Mouse (Mus musculus): Measurements from ENCODE around the gene Capza1. TPM values are rescaled to one million over a fixed set of nuclear protein-coding genes. Genes with fewer than 3 reads are reported as not detected.
A peak's percentile ranks its signal among the peaks of the same experiment; 100 is the strongest.
"Not testable (repeated sequence)": the region's sequence is repeated elsewhere in the genome, so short reads cannot be mapped to it uniquely, and the experiment has no call there.

The Capza1 gene
- polyA plus RNA-seq, 1 experiment from 2014 or later, result 188 TPM

GRCm38 (mm10) chr3:104816130-104816529, 48.2 kb downstream of the Capza1 start:
- no peak overlapping the region for H3K9ac ChIP-seq
- peaks cover 21% of the 10 kb centered on the region for H3K36me3 ChIP-seq
- H3K9me3 ChIP-seq (replicated peaks), result no peaks in the 10 kb centered on the region
- no peaks in the 10 kb centered on the region for H3K27me3 ChIP-seq (replicated peaks)
- ATAC-seq (ENCODE audit: insufficient number of reproducible peaks, low FRiP score), result no peak
- H3K4me1 ChIP-seq (replicated peaks), result peaks cover 47% of the 10 kb centered on the region
- no peak overlapping the region for H3K4me2 ChIP-seq
- no peak overlapping the region for H3K27ac ChIP-seq (ENCODE audit: poor library complexity, severe bottlenecking)
- WGBS, result 96% methylated on average over 7 of the region's 7 CpGs
- no peak overlapping the region for H3K4me3 ChIP-seq

GRCm38 (mm10) chr3:104815346-104815745, 49.0 kb downstream of the Capza1 start:
- no peaks in the 10 kb centered on the region for H3K9me3 ChIP-seq (replicated peaks)
- H3K4me3 ChIP-seq, result no peak overlapping the region
- H3K4me2 ChIP-seq, result no peak overlapping the region; the same call in 1 of the 2 replicates
- WGBS, result 79% methylated on average over 2 of the region's 2 CpGs
- peaks cover 21% of the 10 kb centered on the region for H3K36me3 ChIP-seq
- no peak for ATAC-seq (ENCODE audit: insufficient number of reproducible peaks, low FRiP score)
- H3K27ac ChIP-seq (ENCODE audit: poor library complexity, severe bottlenecking), result no peak overlapping the region
- H3K9ac ChIP-seq, result no peak overlapping the region
- no peaks in the 10 kb centered on the region for H3K27me3 ChIP-seq (replicated peaks)
- peaks cover 41% of the 10 kb centered on the region for H3K4me1 ChIP-seq (replicated peaks)

DNA sequence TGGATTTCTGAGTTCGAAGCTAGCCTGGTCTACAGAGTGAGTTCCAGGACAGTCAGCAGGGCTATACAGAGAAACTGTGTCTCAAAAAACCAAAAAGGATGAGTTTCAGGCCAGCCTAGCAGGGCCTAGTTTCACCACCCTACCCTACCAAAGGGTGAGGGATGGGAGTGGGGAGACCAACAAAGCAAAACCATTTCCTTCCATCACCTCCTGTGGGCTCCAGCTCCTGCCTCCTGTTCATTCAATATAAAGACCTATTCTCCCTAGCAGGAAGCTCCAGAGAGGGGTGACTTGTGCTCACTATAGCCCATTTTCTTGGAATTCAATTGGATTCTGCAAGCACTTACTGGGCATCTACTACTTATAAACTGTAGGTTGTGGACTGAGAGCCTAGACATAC, 49.6 kb downstream of the Capza1 start:
- Histone ChIP-seq H3K4me1 (replicated peaks) (peaks cover 35% of the 10 kb centered on the region), H3K4me3 (no peak overlapping the region), H3K36me3 (peaks cover 21% of the 10 kb centered on the region), H3K9me3 (replicated peaks) (no peaks in the 10 kb centered on the region), H3K27ac (ENCODE audit: poor library complexity, severe bottlenecking) (no peak overlapping the region), H3K4me2 (no peak overlapping the region), H3K27me3 (replicated peaks) (no peaks in the 10 kb centered on the region), H3K9ac (no peak overlapping the region)
- WGBS, result 96% methylated on average over 1 of the region's 1 CpGs
- ATAC-seq (ENCODE audit: insufficient number of reproducible peaks, low FRiP score), result no peak

GRCm38 (mm10) chr3:104813227-104813626, 51.1 kb downstream of the Capza1 start:
- H3K27ac ChIP-seq (ENCODE audit: poor library complexity, severe bottlenecking); ATAC-seq (ENCODE audit: insufficient number of reproducible peaks, low FRiP score); H3K27me3 ChIP-seq (replicated peaks); H3K4me3 ChIP-seq; H3K4me2 ChIP-seq; H3K9ac ChIP-seq; H3K9me3 ChIP-seq (replicated peaks): not testable (repeated sequence)
- H3K36me3 ChIP-seq, result peaks cover 21% of the 10 kb centered on the region
- WGBS, result 92% methylated on average over 7 of the region's 7 CpGs
- peaks cover 23% of the 10 kb centered on the region for H3K4me1 ChIP-seq (replicated peaks)

DNA sequence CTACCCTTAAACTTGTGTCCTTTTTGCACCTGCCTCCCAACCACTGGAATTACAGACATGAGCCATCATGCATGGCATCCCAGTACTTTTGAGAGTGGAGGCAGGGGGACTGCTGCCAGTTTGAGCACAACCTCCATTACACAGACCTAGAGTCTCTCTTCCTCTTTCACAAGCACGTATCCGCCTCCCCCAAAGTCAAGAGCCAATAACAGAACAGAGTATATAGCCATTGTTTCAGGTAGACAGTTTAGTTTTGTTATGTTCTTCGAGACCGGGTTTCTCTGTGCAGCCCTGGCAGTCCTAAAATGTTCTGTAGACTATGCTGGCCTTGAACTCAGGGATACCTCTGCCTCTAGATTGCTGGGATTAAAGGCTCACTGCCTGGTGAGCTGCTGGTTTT, 52.1 kb downstream of the Capza1 start:
- H3K36me3 ChIP-seq, result peaks cover 21% of the 10 kb centered on the region
- H3K9ac ChIP-seq, result no peak overlapping the region
- WGBS, result 87% methylated on average over 4 of the region's 4 CpGs
- H3K9me3 ChIP-seq (replicated peaks), result no peaks in the 10 kb centered on the region
- no peak overlapping the region for H3K27ac ChIP-seq (ENCODE audit: poor library complexity, severe bottlenecking)
- H3K4me2 ChIP-seq, result no peak overlapping the region
- no peak overlapping the region for H3K4me3 ChIP-seq
- H3K4me1 ChIP-seq (replicated peaks), result peaks cover 23% of the 10 kb centered on the region
- no peak for ATAC-seq (ENCODE audit: insufficient number of reproducible peaks, low FRiP score)
- no peaks in the 10 kb centered on the region for H3K27me3 ChIP-seq (replicated peaks)

GRCm38 (mm10) chr3:104811752-104812151, 52.6 kb downstream of the Capza1 start:
- ATAC-seq (ENCODE audit: insufficient number of reproducible peaks, low FRiP score), result no peak
- no peaks in the 10 kb centered on the region for H3K9me3 ChIP-seq (replicated peaks)
- 26% methylated on average over 3 of the region's 3 CpGs for WGBS

DNA sequence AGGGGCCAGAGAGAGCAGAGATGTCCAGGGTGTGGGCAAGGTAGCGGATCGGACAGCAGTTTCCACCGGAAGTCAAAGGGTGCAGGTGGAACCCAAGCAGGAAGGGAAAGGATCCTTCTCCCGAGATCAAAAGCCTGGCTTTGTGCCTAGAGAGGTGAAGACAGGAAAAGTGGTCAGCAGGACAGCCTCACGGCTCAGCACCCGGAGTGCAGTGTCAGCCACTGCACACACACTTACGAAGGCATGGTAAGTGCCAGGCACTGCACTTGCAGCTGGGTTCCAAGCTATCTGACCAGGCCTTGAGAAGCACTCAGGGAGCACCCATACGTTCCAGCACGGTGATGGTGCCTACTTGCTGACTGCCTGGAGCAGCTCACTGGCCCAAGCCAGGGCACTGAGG, 58.8 kb downstream of the Capza1 start:
- H3K4me2 ChIP-seq, result no peak overlapping the region
- peaks cover 14% of the 10 kb centered on the region for H3K4me1 ChIP-seq (replicated peaks)
- H3K9ac ChIP-seq, result no peak overlapping the region
- no peak overlapping the region for H3K4me3 ChIP-seq
- no peak overlapping the region for H3K27ac ChIP-seq (ENCODE audit: poor library complexity, severe bottlenecking)
- ATAC-seq (ENCODE audit: insufficient number of reproducible peaks, low FRiP score), result no peak
- H3K36me3 ChIP-seq, result peaks cover 54% of the 10 kb centered on the region
- no peaks in the 10 kb centered on the region for H3K9me3 ChIP-seq (replicated peaks)
- no peaks in the 10 kb centered on the region for H3K27me3 ChIP-seq (replicated peaks)
- 42% methylated on average over 9 of the region's 9 CpGs for WGBS

More at GRCm38 (mm10) chr3:104811752-104812151, 52.6 kb downstream of the Capza1 start:
- H3K4me3 ChIP-seq, result no peak overlapping the region
- no peak overlapping the region for H3K27ac ChIP-seq (ENCODE audit: poor library complexity, severe bottlenecking)
- H3K4me2 ChIP-seq, result no peak overlapping the region
- H3K27me3 ChIP-seq (replicated peaks), result no peaks in the 10 kb centered on the region
- peaks cover 25% of the 10 kb centered on the region for H3K36me3 ChIP-seq
- peaks cover 19% of the 10 kb centered on the region for H3K4me1 ChIP-seq (replicated peaks)
- no peak overlapping the region for H3K9ac ChIP-seq

- H3K4me1 ChIP-seq (replicated peaks), result peaks cover 14% of the 10 kb centered on the region
- no peak for ATAC-seq (ENCODE audit: insufficient number of reproducible peaks, low FRiP score)
- H3K9ac ChIP-seq, result no peak overlapping the region
- H3K4me2 ChIP-seq, result no peak overlapping the region
- H3K4me3 ChIP-seq, result no peak overlapping the region
- H3K9me3 ChIP-seq (replicated peaks), result no peaks in the 10 kb centered on the region
- 85% methylated on average over 10 of the region's 10 CpGs for WGBS
- no peak overlapping the region for H3K27ac ChIP-seq (ENCODE audit: poor library complexity, severe bottlenecking)
- H3K27me3 ChIP-seq (replicated peaks), result no peaks in the 10 kb centered on the region
- H3K36me3 ChIP-seq, result peaks cover 66% of the 10 kb centered on the region
Observed at GRCm38 (mm10) chr3:104804312-104804711, 60.0 kb downstream of the Capza1 start.

DNA sequence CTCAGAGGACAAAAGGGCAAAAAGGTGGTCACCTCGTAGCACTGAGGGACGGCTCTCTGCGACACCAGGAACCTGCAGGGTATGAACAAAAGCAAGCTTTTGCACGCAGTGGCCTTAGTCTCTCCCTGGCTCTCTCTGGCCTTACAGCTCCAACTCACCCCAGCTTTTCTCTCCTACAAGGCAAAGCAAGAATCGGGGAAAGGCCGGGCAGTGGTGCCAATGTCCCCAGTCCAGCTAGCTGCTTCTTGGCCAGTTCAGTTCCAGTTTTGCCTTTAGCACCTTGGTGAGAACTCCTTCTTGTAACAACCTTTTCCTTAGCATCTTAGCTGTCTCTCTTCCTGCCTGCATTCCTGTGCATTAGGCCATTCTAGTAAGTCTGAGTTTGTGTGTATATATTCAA, 62.8 kb downstream of the Capza1 start:
- ATAC-seq (ENCODE audit: insufficient number of reproducible peaks, low FRiP score), result no peak
- H3K27ac ChIP-seq (ENCODE audit: poor library complexity, severe bottlenecking), result no peak overlapping the region
- no peak overlapping the region for H3K4me3 ChIP-seq
- H3K9me3 ChIP-seq (replicated peaks), result no peaks in the 10 kb centered on the region
- peaks cover 80% of the 10 kb centered on the region for H3K36me3 ChIP-seq
- H3K27me3 ChIP-seq (replicated peaks), result no peaks in the 10 kb centered on the region
- 80% methylated on average over 6 of the region's 6 CpGs for WGBS
- H3K4me1 ChIP-seq (replicated peaks), result peaks cover 15% of the 10 kb centered on the region
- H3K9ac ChIP-seq, result no peak overlapping the region
- H3K4me2 ChIP-seq, result no peak overlapping the region

- Histone ChIP-seq H3K9ac (no peak overlapping the region), H3K27me3 (replicated peaks) (no peaks in the 10 kb centered on the region), H3K4me3 (no peak overlapping the region), H3K27ac (ENCODE audit: poor library complexity, severe bottlenecking) (no peak overlapping the region), H3K9me3 (replicated peaks) (no peaks in the 10 kb centered on the region), H3K4me2 (no peak overlapping the region), H3K4me1 (replicated peaks) (peaks cover 15% of the 10 kb centered on the region), H3K36me3 (peaks cover 85% of the 10 kb centered on the region)
- WGBS, result 95% methylated on average over 11 of the region's 11 CpGs
- no peak for ATAC-seq (ENCODE audit: insufficient number of reproducible peaks, low FRiP score)
Observed at GRCm38 (mm10) chr3:104800681-104801080, 63.6 kb downstream of the Capza1 start.

DNA sequence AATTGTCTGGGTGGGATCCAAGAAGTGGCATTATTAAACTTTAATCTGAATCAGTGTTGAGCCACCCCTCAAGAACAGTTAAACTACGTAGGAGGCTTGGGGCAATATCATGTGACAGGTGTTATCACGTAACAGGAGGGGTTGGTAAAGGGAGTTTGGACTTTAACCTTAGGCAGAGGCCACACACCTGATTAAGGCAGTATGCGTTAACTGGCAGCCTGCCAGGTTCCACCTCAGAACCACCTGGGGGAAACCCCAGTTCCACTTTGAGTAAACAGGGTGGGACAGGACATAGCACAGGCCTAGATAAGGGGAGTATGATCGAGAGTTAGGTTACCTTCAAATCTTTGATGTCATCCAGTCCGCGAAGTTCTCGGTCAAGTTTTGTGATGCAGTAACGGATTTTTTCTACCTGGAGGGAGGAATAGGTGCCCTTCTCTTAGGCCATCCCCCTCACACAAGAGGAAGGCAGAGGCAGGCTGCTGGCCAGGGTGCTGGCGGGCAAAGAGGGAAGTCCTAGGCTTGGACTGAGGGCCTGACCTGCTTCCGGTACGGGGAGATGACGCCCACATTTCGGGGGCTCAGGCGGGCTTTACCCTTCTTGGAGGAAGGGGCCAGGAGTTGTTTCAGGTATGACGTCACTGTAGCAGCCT, 67.7 kb downstream of the Capza1 start:
- no peaks in the 10 kb centered on the region for H3K27me3 ChIP-seq (replicated peaks)
- H3K4me1 ChIP-seq (replicated peaks), result peaks cover 50% of the 10 kb centered on the region
- no peak overlapping the region for H3K4me3 ChIP-seq
- no peak overlapping the region for H3K9ac ChIP-seq
- H3K9me3 ChIP-seq (replicated peaks), result no peaks in the 10 kb centered on the region
- no peak overlapping the region for H3K4me2 ChIP-seq
- H3K27ac ChIP-seq (ENCODE audit: poor library complexity, severe bottlenecking), result 0 out of 2 replicates have a peak overlapping the region, but pooled peaks have one; percentile 10
- ATAC-seq (ENCODE audit: insufficient number of reproducible peaks, low FRiP score), result no peak
- peaks cover 85% of the 10 kb centered on the region for H3K36me3 ChIP-seq
- 77% methylated on average over 15 of the region's 15 CpGs for whole genome bisulfite sequencing
